Mouse (Mus musculus) testis, adult 2 months (tissue): ENCODE data around the gene Prrt1.

ENCODE experiments used
- CTCF ChIP-seq: fragments of 200-500 bp; IDR thresholded peaks from 2 replicates; pipeline ENCODE4 v1.5.1; 2012; ENCODE audit warnings: low read depth, mild to moderate bottlenecking, inconsistent platforms, low read length, moderate library complexity; ENCODE audit not compliant: control insufficient read depth, insufficient read depth, insufficient replicate concordance
- POLR2A ChIP-seq: fragments of 200-500 bp; IDR thresholded peaks from 2 replicates; pipeline ENCODE4 v1.6.1; 2012; ENCODE audit warnings: low read depth, mild to moderate bottlenecking, inconsistent platforms, low read length, moderate library complexity; ENCODE audit not compliant: control insufficient read depth

DNA sequence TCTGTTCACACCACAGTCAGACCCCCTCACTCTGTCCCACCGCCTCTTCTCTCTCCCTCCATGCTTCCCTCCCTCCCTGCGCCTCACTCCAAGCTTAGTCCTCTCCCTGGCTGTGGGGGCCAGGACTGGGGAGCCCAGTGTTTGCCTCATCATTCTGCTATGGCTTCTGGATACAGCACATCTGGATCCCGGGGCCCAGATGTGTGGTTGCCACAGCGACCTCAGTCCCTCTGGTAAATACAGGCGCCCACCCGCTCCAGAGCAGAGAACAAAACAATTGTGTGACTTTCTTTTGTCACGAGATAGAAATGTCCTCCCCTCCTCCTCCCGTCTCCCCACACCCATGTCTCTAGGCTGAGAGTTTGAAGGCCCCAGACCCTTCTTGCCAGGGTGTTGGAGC is 27.3 kb downstream of the Prrt1 start:
- no peak for TF ChIP-seq CTCF
- no peak for TF ChIP-seq POLR2A
